Mouse (Mus musculus) CD4-positive helper T cell, adult 2 months (primary cell): ENCODE results near the gene Six3.

ENCODE experiments used
- DNase-seq: peaks from one replicate; pipeline ENCODE4 v3.0.0-alpha.2; 2012; ENCODE audit warnings: low read depth, missing footprints, low spot score

Gene Six3

GRCm38 (mm10) chr17:85613266-85613860 is at the start of gene Six3:
TSS of gene Six3 (plus strand) at chr17:85613608.
- no peak for DNase-seq

- DNase-seq = no peak
Measured at GRCm38 (mm10) chr17:85564107-85564506, 49.3 kb upstream of the Six3 start.

- DNase-seq = no peak
Measured at GRCm38 (mm10) chr17:85574023-85574422, 39.4 kb upstream of the Six3 start.

GRCm38 (mm10) chr17:85578290-85578689 is 35.1 kb upstream of the Six3 start:
- no peak for DNase-seq

- DNase-seq = no peak
Measured at GRCm38 (mm10) chr17:85579350-85579749, 34.1 kb upstream of the Six3 start.

- no peak for DNase-seq
Measured at GRCm38 (mm10) chr17:85580221-85580620, 33.2 kb upstream of the Six3 start.

GRCm38 (mm10) chr17:85584170-85584569 is 29.2 kb upstream of the Six3 start:
- DNase-seq = no peak

- DNase-seq = no peak
Measured at GRCm38 (mm10) chr17:85584573-85584972, 28.8 kb upstream of the Six3 start.

- no peak for DNase-seq
Measured at GRCm38 (mm10) chr17:85585779-85586178, 27.6 kb upstream of the Six3 start.

- DNase-seq = no peak
Measured at GRCm38 (mm10) chr17:85591976-85592375, 21.4 kb upstream of the Six3 start.

- no peak for DNase-seq
Measured at GRCm38 (mm10) chr17:85595853-85596252, 17.6 kb upstream of the Six3 start.

- no peak for DNase-seq
Measured at GRCm38 (mm10) chr17:85596341-85596890, 17.0 kb upstream of the Six3 start.

- no peak for DNase-seq
Measured at GRCm38 (mm10) chr17:85599520-85599919, 13.9 kb upstream of the Six3 start.

GRCm38 (mm10) chr17:85606463-85606862 is 6.9 kb upstream of the Six3 start:
- DNase-seq = no peak

- no peak for DNase-seq
Measured at GRCm38 (mm10) chr17:85607556-85608365, 5.6 kb upstream of the Six3 start.

- DNase-seq = no peak
Measured at GRCm38 (mm10) chr17:85608366-85609093, 4.9 kb upstream of the Six3 start.

GRCm38 (mm10) chr17:85609094-85609425 is 4.3 kb upstream of the Six3 start:
- no peak for DNase-seq

GRCm38 (mm10) chr17:85609621-85610392 is 3.6 kb upstream of the Six3 start:
- DNase-seq = no peak

- no peak for DNase-seq
Measured at GRCm38 (mm10) chr17:85610393-85611115, 2.9 kb upstream of the Six3 start.

GRCm38 (mm10) chr17:85611521-85612515 is 1.6 kb upstream of the Six3 start:
- no peak for DNase-seq
